Mouse (Mus musculus): ENCODE data around the gene Gm49321.

- TF ChIP-seq CTCF (IDR thresholded peaks at IDR 0.05; ENCODE audit: low read depth) (no peak), EP300 (IDR thresholded peaks at IDR 0.05; ENCODE audit: low read depth) (no peak)
Observed at GRCm38 (mm10) chr12:73898281-73898680, 39.2 kb upstream of the Gm49321 start.
